Mouse (Mus musculus) limb, embryonic 10.5 days (tissue): ENCODE data around the gene Samhd1. TPM values are rescaled to one million over a fixed set of nuclear protein-coding genes. Genes with fewer than 3 reads are reported as not detected.
A peak's percentile ranks its signal among the peaks of the same experiment; 100 is the strongest.

ENCODE experiments used
- DNase-seq: peaks from one replicate; pipeline ENCODE4 v3.0.0-alpha.2; 2017; ENCODE audit warnings: low spot score
- H3K27ac ChIP-seq: fragments of 300-500 bp; sonication (generic); 2 replicates; pipeline ENCODE4 v1.5.1; 2016; ENCODE audit warnings: mild to moderate bottlenecking
- H3K27me3 ChIP-seq: fragments of 300-500 bp; sonication (generic); 2 replicates; pipeline ENCODE4 v1.6.1; 2016; ENCODE audit warnings: low read depth, mild to moderate bottlenecking; ENCODE audit not compliant: poor library complexity, severe bottlenecking
- H3K36me3 ChIP-seq: fragments of 300-500 bp; sonication (generic); 2 replicates; pipeline ENCODE4 v1.6.1; 2016; ENCODE audit warnings: mild to moderate bottlenecking, moderate library complexity
- H3K4me1 ChIP-seq: fragments of 300-500 bp; sonication (generic); 2 replicates; pipeline ENCODE4 v1.6.1; 2016
- H3K4me3 ChIP-seq: fragments of 300-500 bp; sonication (generic); 2 replicates; pipeline ENCODE4 v1.5.1; 2016; ENCODE audit warnings: mild to moderate bottlenecking, moderate library complexity
- H3K9me3 ChIP-seq: fragments of 300-500 bp; sonication (generic); replicated peaks from 2 replicates; pipeline ENCODE4 v1.6.1; 2016; ENCODE audit warnings: mild to moderate bottlenecking
- WGBS: fragments of 180-500 bp; shearing (Covaris S2); methylation state at CpG from one replicate; pipeline ENCODE4 v1.1.7; 2016; 5-methylcytosine and 5-hydroxymethylcytosine counted together
- polyA plus RNA-seq: library from polyadenylated mRNA; unstranded; fragments of >200 nt; fragmentation: Nextera tagmentation; extraction: Ambion mirVana; gene quantifications from 2 replicates; pipeline ENCODE4 v1.2.1, GENCODE M21; 2016

Samhd1 gene
- polyA plus RNA-seq, 1 experiment from 2014 or later: 27.3 TPM

- DNase-seq: no peak
- no peaks in the 10 kb centered on the region for H3K27me3 ChIP-seq
- H3K27ac ChIP-seq: no peak overlapping the region
- H3K4me3 ChIP-seq: no peak overlapping the region
- no peaks in the 10 kb centered on the region for H3K9me3 ChIP-seq
- H3K36me3 ChIP-seq: peaks cover 79% of the 10 kb centered on the region
- H3K4me1 ChIP-seq: no peaks in the 10 kb centered on the region
- WGBS: 94% methylated on average over 5 of the region's 5 CpGs
These were observed 13.4 kb upstream of the Samhd1 start for GRCm38 (mm10) chr2:157148417-157148816.

GRCm38 (mm10) chr2:157147397-157148020 is 12.4 kb upstream of the Samhd1 start:
- H3K9me3 ChIP-seq: no peaks in the 10 kb centered on the region
- no peaks in the 10 kb centered on the region for H3K4me1 ChIP-seq
- 94% methylated on average over 9 of the region's 9 CpGs for WGBS
- peaks cover 72% of the 10 kb centered on the region for H3K36me3 ChIP-seq
- H3K27ac ChIP-seq: no peak overlapping the region
- H3K27me3 ChIP-seq: no peaks in the 10 kb centered on the region
- no peak overlapping the region for H3K4me3 ChIP-seq
- no peak for DNase-seq

GRCm38 (mm10) chr2:157145173-157145572 is 10.1 kb upstream of the Samhd1 start:
- Histone ChIP-seq H3K4me3 (no peak overlapping the region), H3K36me3 (peaks cover 49% of the 10 kb centered on the region), H3K4me1 (no peaks in the 10 kb centered on the region), H3K27ac (no peak overlapping the region), H3K27me3 (no peaks in the 10 kb centered on the region), H3K9me3 (no peaks in the 10 kb centered on the region)
- DNase-seq: no peak
- 84% methylated on average over 1 of the region's 1 CpGs for WGBS

GRCm38 (mm10) chr2:157144132-157144531 is 9.1 kb upstream of the Samhd1 start:
- Histone ChIP-seq H3K9me3 (no peaks in the 10 kb centered on the region; the same call in 1 of the 2 replicates), H3K36me3 (peaks cover 39% of the 10 kb centered on the region), H3K4me3 (no peak overlapping the region), H3K4me1 (no peaks in the 10 kb centered on the region), H3K27me3 (no peaks in the 10 kb centered on the region), H3K27ac (no peak overlapping the region)
- WGBS: 74% methylated on average over 5 of the region's 5 CpGs
- no peak for DNase-seq

GRCm38 (mm10) chr2:157141962-157142361 is 6.9 kb upstream of the Samhd1 start:
- DNase-seq: no peak
- Histone ChIP-seq H3K4me1 (no peaks in the 10 kb centered on the region), H3K4me3 (no peak overlapping the region), H3K27me3 (no peaks in the 10 kb centered on the region), H3K9me3 (no peaks in the 10 kb centered on the region; the same call in 1 of the 2 replicates), H3K27ac (no peak overlapping the region), H3K36me3 (peaks cover 19% of the 10 kb centered on the region)
- WGBS: 88% methylated on average over 4 of the region's 4 CpGs

GRCm38 (mm10) chr2:157139251-157139802 is 4.3 kb upstream of the Samhd1 start:
- H3K36me3 ChIP-seq: no peaks in the 10 kb centered on the region
- no peaks in the 10 kb centered on the region; the same call in 1 of the 2 replicates for H3K9me3 ChIP-seq
- no peaks in the 10 kb centered on the region for H3K27me3 ChIP-seq
- no peak overlapping the region for H3K4me3 ChIP-seq
- H3K4me1 ChIP-seq: peaks cover 9% of the 10 kb centered on the region
- WGBS: 88% methylated on average over 5 of the region's 5 CpGs
- DNase-seq: no peak
- no peak overlapping the region for H3K27ac ChIP-seq

GRCm38 (mm10) chr2:157138808-157139207 is 3.7 kb upstream of the Samhd1 start:
- Histone ChIP-seq H3K27ac (no peak overlapping the region), H3K4me3 (no peak overlapping the region), H3K27me3 (no peaks in the 10 kb centered on the region), H3K9me3 (no peaks in the 10 kb centered on the region; the same call in 1 of the 2 replicates), H3K4me1 (peaks cover 15% of the 10 kb centered on the region), H3K36me3 (no peaks in the 10 kb centered on the region)
- no peak for DNase-seq
- WGBS: 84% methylated on average over 5 of the region's 5 CpGs

- no peak for DNase-seq
- Histone ChIP-seq H3K27ac (no peak overlapping the region), H3K4me3 (no peak overlapping the region), H3K4me1 (peaks cover 16% of the 10 kb centered on the region), H3K9me3 (no peaks in the 10 kb centered on the region; the same call in 1 of the 2 replicates), H3K36me3 (no peaks in the 10 kb centered on the region), H3K27me3 (no peaks in the 10 kb centered on the region)
- 92% methylated on average over 9 of the region's 9 CpGs for WGBS
These were observed 3.1 kb upstream of the Samhd1 start for GRCm38 (mm10) chr2:157137959-157138731.

GRCm38 (mm10) chr2:157136646-157137045 is 1.6 kb upstream of the Samhd1 start:
- 94% methylated on average over 2 of the region's 2 CpGs for WGBS
- Histone ChIP-seq H3K27ac (no peak overlapping the region), H3K4me1 (peaks cover 16% of the 10 kb centered on the region), H3K9me3 (no peaks in the 10 kb centered on the region; the same call in 1 of the 2 replicates), H3K36me3 (no peaks in the 10 kb centered on the region), H3K4me3 (no peak overlapping the region), H3K27me3 (no peaks in the 10 kb centered on the region)
- no peak for DNase-seq

- Histone ChIP-seq H3K9me3 (no peaks in the 10 kb centered on the region; the same call in 1 of the 2 replicates), H3K4me1 (peaks cover 16% of the 10 kb centered on the region), H3K36me3 (no peaks in the 10 kb centered on the region), H3K27me3 (no peaks in the 10 kb centered on the region), H3K27ac (no peak overlapping the region), H3K4me3 (no peak overlapping the region)
- 92% methylated on average over 4 of the region's 4 CpGs for WGBS
- DNase-seq: no peak
These were observed 1.1 kb upstream of the Samhd1 start for GRCm38 (mm10) chr2:157136176-157136575.

- WGBS: 79% methylated on average over 10 of the region's 10 CpGs
These were observed 560 bp upstream of the Samhd1 start for GRCm38 (mm10) chr2:157135529-157136120.

GRCm38 (mm10) chr2:157134479-157134931 is 560 bp downstream of the Samhd1 start:
- Histone ChIP-seq H3K9me3 (no peaks in the 10 kb centered on the region), H3K27me3 (no peaks in the 10 kb centered on the region), H3K27ac (peak overlapping the region; percentile 84), H3K4me3 (peak overlapping the region; percentile 82), H3K36me3 (no peaks in the 10 kb centered on the region), H3K4me1 (peaks cover 16% of the 10 kb centered on the region)
- under 1% methylated on average over 25 of the region's 25 CpGs for WGBS
- peak; percentile 68 for DNase-seq

More at GRCm38 (mm10) chr2:157135529-157136120, 560 bp upstream of the Samhd1 start:
- Histone ChIP-seq H3K36me3 (no peaks in the 10 kb centered on the region), H3K4me1 (peaks cover 16% of the 10 kb centered on the region), H3K27ac (peak overlapping the region; percentile 84), H3K27me3 (no peaks in the 10 kb centered on the region), H3K4me3 (peak overlapping the region; percentile 82), H3K9me3 (no peaks in the 10 kb centered on the region; the same call in 1 of the 2 replicates)
- DNase-seq: no peak
